Mouse (Mus musculus): ENCODE measurements around the gene Guca1a. TPM values are rescaled to one million over a fixed set of nuclear protein-coding genes. Genes with fewer than 3 reads are reported as not detected.

Gene Guca1a
- polyA plus RNA-seq, 1 experiment: 3.0 TPM

DNA sequence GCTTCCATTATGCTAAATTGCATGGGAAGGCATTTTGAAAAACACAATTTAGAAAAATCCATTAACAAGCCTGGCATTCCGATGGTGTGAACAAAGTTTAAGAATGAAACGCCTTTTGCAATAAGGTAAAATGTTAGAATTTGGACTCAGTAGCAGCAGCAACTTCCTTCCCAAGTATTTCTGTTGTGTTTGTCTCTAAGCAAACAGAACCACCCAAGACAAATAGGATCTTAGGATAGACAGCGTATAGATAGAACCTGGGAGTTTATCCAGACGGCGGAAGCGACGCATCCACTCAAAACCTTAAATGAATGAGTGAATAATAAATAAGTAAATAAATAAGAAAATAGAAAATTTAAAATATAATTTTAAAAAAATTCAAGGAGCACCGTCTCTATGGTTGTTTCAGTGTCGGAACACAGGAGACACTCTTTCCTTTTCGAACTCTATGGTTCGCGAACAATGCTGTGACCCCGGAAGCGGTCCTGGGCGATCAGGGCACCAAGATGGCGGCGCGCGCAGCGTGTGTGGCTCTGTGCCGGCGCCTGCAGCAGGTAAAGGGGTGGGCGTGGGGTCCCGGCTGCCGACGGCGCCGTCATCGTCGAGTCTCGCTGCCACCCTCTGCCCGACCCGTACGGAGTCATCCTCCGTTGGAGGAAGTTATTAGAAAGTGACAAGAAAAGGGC lies 31.8 kb downstream of the Guca1a start, which contains the start of gene Mrps10:
Gene Mrps10 (plus strand): TSS at position 487 of the 686 bp plus-strand sequence.
- peak; percentile 71 for DNase-seq (ENCODE audit: low read depth, low spot score)
- 2% methylated on average over 35 of the region's 35 CpGs for WGBS

DNA sequence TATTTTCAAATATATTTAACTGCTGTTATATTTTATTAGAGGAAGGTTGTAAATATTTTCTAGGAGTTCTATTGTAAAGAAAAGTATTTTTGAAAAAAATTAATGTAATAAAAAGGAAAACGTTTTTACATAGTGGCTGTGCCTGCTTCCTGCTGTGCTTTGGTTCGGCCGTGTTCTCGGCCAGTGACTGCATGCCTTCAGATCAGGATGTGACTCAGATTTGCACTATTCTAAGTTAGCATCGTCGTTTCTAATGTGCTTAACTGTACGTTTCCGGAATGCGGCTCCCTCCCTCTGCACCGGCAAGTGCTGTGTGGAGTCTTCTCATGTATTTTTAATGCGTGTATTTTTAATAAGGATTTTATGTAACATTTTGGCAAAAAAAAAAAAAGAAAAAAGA lies 39.0 kb downstream of the Guca1a start:
- WGBS: 77% methylated on average over 11 of the region's 11 CpGs

DNA sequence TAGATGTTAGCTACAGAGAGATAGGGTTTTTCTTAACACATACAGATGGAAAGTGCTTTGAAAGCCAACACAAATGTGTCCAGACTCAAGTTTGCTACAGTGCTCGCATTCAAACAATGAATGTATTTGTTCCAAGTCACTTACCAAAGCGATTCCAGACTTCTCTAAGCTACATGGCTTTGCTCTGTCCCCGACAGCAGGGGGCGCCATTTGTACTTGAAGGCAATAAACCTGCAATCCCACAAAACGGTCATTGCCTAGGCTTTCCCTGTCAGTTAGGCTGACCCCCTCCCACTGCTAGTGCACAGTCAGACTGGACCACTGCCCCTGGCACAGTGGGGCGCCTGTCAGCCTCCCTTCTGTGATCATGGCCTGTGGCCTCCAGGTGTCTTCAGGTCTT lies 40.4 kb downstream of the Guca1a start:
- 31% methylated on average over 6 of the region's 6 CpGs for WGBS
- peak; percentile 31 for DNase-seq (ENCODE audit: low read depth, low spot score)

More for the DNA sequence above, 39.0 kb downstream of the Guca1a start:
- no peak for DNase-seq (ENCODE audit: low read depth, low spot score)

DNA sequence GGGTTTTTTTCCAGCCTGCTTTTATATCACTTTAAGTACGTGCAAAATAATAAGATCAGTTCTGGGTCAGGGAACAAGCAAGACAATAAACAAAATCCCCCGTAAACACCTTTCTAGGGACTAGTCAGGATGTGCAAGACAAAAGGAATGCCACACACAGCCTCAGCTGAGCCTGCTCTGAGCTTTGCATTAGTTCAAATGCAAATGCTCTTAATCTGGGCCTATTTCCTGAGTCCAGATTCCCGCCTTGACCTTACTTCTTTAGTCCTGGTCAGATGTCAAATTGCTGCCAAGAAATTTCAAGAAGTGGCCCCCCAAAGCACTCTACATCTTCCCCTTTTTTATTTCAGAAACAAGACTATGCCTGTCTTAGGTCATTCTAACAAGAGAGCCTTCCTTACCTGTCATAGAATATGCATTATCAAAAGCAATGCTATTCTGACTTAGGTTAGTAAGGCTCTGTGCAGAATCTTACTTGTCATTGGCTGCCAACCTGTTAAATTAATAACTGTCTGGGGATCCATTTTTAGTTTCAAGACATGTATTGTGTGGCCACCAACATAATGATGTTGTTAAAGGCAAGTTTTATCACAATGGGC lies 50.6 kb downstream of the Guca1a start:
- no peak for DNase-seq (ENCODE audit: low read depth, low spot score)
- 94% methylated on average over 3 of the region's 3 CpGs for WGBS

Other genes with a start within 250 kb of the Guca1a start
- 21.0 and 21.9 TPM in 2 replicates for gene Mrps10, start 31.7 kb downstream of the Guca1a start, polyA plus RNA-seq (2012; rRNA removed)
- gene Guca1b, start 15.2 kb downstream of the Guca1a start, polyA plus RNA-seq (2012; rRNA removed): 1.3 and 1.6 TPM in 2 replicates
- gene AI661453, start 36.0 kb upstream of the Guca1a start, polyA plus RNA-seq (2012; rRNA removed): 10.9 and 11.6 TPM in 2 replicates
- gene 1700001C19Rik, start 36.8 kb upstream of the Guca1a start, polyA plus RNA-seq (2012; rRNA removed): 0.19 and 0.51 TPM in 2 replicates
- gene Taf8, start 101.7 kb upstream of the Guca1a start, polyA plus RNA-seq (2012; rRNA removed): 15.3 and 19.7 TPM in 2 replicates
- 57.0 and 63.7 TPM in 2 replicates for gene Ccnd3, start 104.5 kb upstream of the Guca1a start, polyA plus RNA-seq (2012; rRNA removed)
- 8.4 and 10.4 TPM in 2 replicates for gene Bysl, start 210.9 kb upstream of the Guca1a start, polyA plus RNA-seq (2012; rRNA removed)
- gene Med20, start 211.0 kb upstream of the Guca1a start, polyA plus RNA-seq (2012; rRNA removed): 21.7 and 23.7 TPM in 2 replicates
- 0.14 and 0.17 TPM in 2 replicates for gene Gm20517, start 211.0 kb upstream of the Guca1a start, polyA plus RNA-seq (2012; rRNA removed)
- 5.0 and 9.2 TPM in 2 replicates for gene Usp49, start 230.1 kb upstream of the Guca1a start, polyA plus RNA-seq (2012; rRNA removed)